Mouse (Mus musculus): ENCODE data around the gene Oas1c. TPM values are rescaled to one million over a fixed set of nuclear protein-coding genes. Genes with fewer than 3 reads are reported as not detected.

Oas1c gene
- polyA plus RNA-seq, 1 experiment from 2014 or later, result 0.70 TPM

Small RNA genes lying within 50 kb of the gene (microRNA-seq; reads per million reads assigned to microRNA genes)
- gene Gm22907, result not detected

Other genes starting within 250 kb of the Oas1c start
- gene Tpcn1, start 223.8 kb downstream of the Oas1c start, polyA plus RNA-seq (2014; fragmentation: Nextera tagmentation; extraction: Ambion mirVana), result 22.7 and 23.6 TPM in 2 replicates
- gene Iqcd, start 223.5 kb downstream of the Oas1c start, polyA plus RNA-seq (2014; fragmentation: Nextera tagmentation; extraction: Ambion mirVana), result 0.24 and 0.48 TPM in 2 replicates
- gene Rita1, start 199.9 kb downstream of the Oas1c start, polyA plus RNA-seq (2014; fragmentation: Nextera tagmentation; extraction: Ambion mirVana), result 8.1 and 9.4 TPM in 2 replicates
- gene Ddx54, start 199.8 kb downstream of the Oas1c start, polyA plus RNA-seq (2014; fragmentation: Nextera tagmentation; extraction: Ambion mirVana), result 39.3 and 41.0 TPM in 2 replicates
- not detected in 2 replicates for gene Cfap73, start 178.3 kb downstream of the Oas1c start, polyA plus RNA-seq (2014; fragmentation: Nextera tagmentation; extraction: Ambion mirVana)
- gene Rasal1, start 163.7 kb downstream of the Oas1c start, polyA plus RNA-seq (2014; fragmentation: Nextera tagmentation; extraction: Ambion mirVana), result 0.15 and 0.50 TPM in 2 replicates
- gene Dtx1, start 100.6 kb downstream of the Oas1c start, polyA plus RNA-seq (2014; fragmentation: Nextera tagmentation; extraction: Ambion mirVana), result 3.7 and 4.0 TPM in 2 replicates
- 0.26 and 0.50 TPM in 2 replicates for gene Oas2, start 62.7 kb downstream of the Oas1c start, polyA plus RNA-seq (2014; fragmentation: Nextera tagmentation; extraction: Ambion mirVana)
- gene Oas3, start 34.9 kb downstream of the Oas1c start, polyA plus RNA-seq (2014; fragmentation: Nextera tagmentation; extraction: Ambion mirVana), result 0.49 and 0.60 TPM in 2 replicates
- not detected in 2 replicates for gene Oas1e, start 17.0 kb downstream of the Oas1c start, polyA plus RNA-seq (2014; fragmentation: Nextera tagmentation; extraction: Ambion mirVana)
- not detected in 2 replicates for gene Oas1f, start 34.9 kb upstream of the Oas1c start, polyA plus RNA-seq (2014; fragmentation: Nextera tagmentation; extraction: Ambion mirVana)
- gene Oas1h, start 48.9 kb upstream of the Oas1c start, polyA plus RNA-seq (2014; fragmentation: Nextera tagmentation; extraction: Ambion mirVana), result not detected in 2 replicates
- gene Oas1g, start 75.1 kb upstream of the Oas1c start, polyA plus RNA-seq (2014; fragmentation: Nextera tagmentation; extraction: Ambion mirVana), result 1.2 TPM in 2 replicates
- 6.0 and 6.6 TPM in 2 replicates for gene Oas1a, start 95.0 kb upstream of the Oas1c start, polyA plus RNA-seq (2014; fragmentation: Nextera tagmentation; extraction: Ambion mirVana)
- gene Oas1d, start 102.0 kb upstream of the Oas1c start, polyA plus RNA-seq (2014; fragmentation: Nextera tagmentation; extraction: Ambion mirVana), result 0.11 TPM in 1 of 2 replicates, not detected in the other
- 0.11 and 0.19 TPM in 2 replicates for gene Rph3a, start 197.6 kb upstream of the Oas1c start, polyA plus RNA-seq (2014; fragmentation: Nextera tagmentation; extraction: Ambion mirVana)